Mouse (Mus musculus) liver, embryonic 14.5 days (tissue): ENCODE measurements at regions not wholly inside any gene's neighbourhood (a gene's known extent, or its start where the extent isn't known, plus 50 kb on each side); places are given as distances from the start of the nearest gene placed in this dataset.
"Not testable (repeated sequence)": the region's sequence is repeated elsewhere in the genome, so short reads cannot be mapped to it uniquely, and the experiment has no call there.

Source experiments
- ATAC-seq: fragments of 200-750 bp; cut with Nextera tagmentation; 2 replicates; pipeline ENCODE4 v1.8.0; 2017; ENCODE audit warnings: moderate number of reproducible peaks, mild to moderate bottlenecking, moderate library complexity; ENCODE audit not compliant: insufficient read depth
- DNase-seq, 3 experiments: peaks; one replicate each; pipeline ENCODE4 v3.0.0-alpha.2; 2012 to 2013; ENCODE audit warnings: low read depth in 3 of 3, low spot score in 3 of 3
- H3K27ac ChIP-seq: fragments of 300-500 bp; sonication (generic); 2 replicates; pipeline ENCODE4 v1.5.1; 2014; ENCODE audit warnings: moderate library complexity, mild to moderate bottlenecking, control low read depth, inconsistent platforms
- H3K27me3 ChIP-seq: fragments of 300-500 bp; sonication (generic); 2 replicates; pipeline ENCODE4 v1.6.1; 2014; ENCODE audit warnings: mild to moderate bottlenecking, low read length, moderate library complexity; ENCODE audit not compliant: control insufficient read depth, insufficient read depth
- H3K36me3 ChIP-seq: fragments of 300-500 bp; sonication (generic); replicated peaks from 2 replicates; pipeline ENCODE4 v1.6.1; 2014; ENCODE audit warnings: low read depth; ENCODE audit not compliant: control insufficient read depth, insufficient read depth
- H3K4me1 ChIP-seq, 2 experiments: fragments of 200-500 bp in 1 of 2; fragments of 300-500 bp in 1 of 2; sonication (generic) in 1 of 2; replicated peaks; 2 replicates each; pipeline ENCODE4 v1.6.1; 2012 to 2014; ENCODE audit warnings: antibody characterized with exemption in 1 of 2, inconsistent platforms in 1 of 2, low read length in 1 of 2; ENCODE audit not compliant: control insufficient read depth in 2 of 2, insufficient read depth in 2 of 2
- H3K4me2 ChIP-seq: fragments of 300-500 bp; sonication (generic); 2 replicates; pipeline ENCODE4 v1.6.1; 2014; ENCODE audit warnings: low read depth, mild to moderate bottlenecking, control low read depth, moderate library complexity
- H3K4me3 ChIP-seq, 2 experiments: fragments of 200-500 bp in 1 of 2; fragments of 300-500 bp in 1 of 2; sonication (generic) in 1 of 2; 2 replicates each; pipeline ENCODE4 v1.5.1; 2012 to 2014; ENCODE audit warnings: low read depth in 2 of 2, low read length in 2 of 2, mild to moderate bottlenecking in 2 of 2, control low read depth in 1 of 2, inconsistent platforms in 1 of 2, moderate library complexity in 1 of 2; ENCODE audit not compliant: insufficient read depth in 1 of 2
- H3K9ac ChIP-seq: fragments of 300-500 bp; sonication (generic); replicated peaks from 2 replicates; pipeline ENCODE4 v1.6.1; 2014; ENCODE audit warnings: mild to moderate bottlenecking, control low read depth, moderate library complexity
- H3K9me3 ChIP-seq: fragments of 300-500 bp; sonication (generic); 2 replicates; pipeline ENCODE4 v1.6.1; 2016; ENCODE audit warnings: low read length, mixed read lengths; ENCODE audit not compliant: control insufficient read depth
- CTCF ChIP-seq: IDR thresholded peaks from 2 replicates; pipeline ENCODE4 v1.5.1; 2016; ENCODE audit warnings: antibody characterized with exemption, low read depth, control low read depth
- EP300 ChIP-seq: IDR thresholded peaks from 2 replicates; pipeline ENCODE4 v1.6.1; 2016; ENCODE audit warnings: antibody characterized with exemption, low read depth
- WGBS: fragments of 180-500 bp; shearing (Covaris S2); extraction: QIAGEN DNeasy Blood & Tissue Kit; methylation state at CpG from one replicate; pipeline ENCODE4 v1.1.7; 2014; ENCODE audit not compliant: insufficient replicate concordance; 5-methylcytosine and 5-hydroxymethylcytosine counted together

DNA sequence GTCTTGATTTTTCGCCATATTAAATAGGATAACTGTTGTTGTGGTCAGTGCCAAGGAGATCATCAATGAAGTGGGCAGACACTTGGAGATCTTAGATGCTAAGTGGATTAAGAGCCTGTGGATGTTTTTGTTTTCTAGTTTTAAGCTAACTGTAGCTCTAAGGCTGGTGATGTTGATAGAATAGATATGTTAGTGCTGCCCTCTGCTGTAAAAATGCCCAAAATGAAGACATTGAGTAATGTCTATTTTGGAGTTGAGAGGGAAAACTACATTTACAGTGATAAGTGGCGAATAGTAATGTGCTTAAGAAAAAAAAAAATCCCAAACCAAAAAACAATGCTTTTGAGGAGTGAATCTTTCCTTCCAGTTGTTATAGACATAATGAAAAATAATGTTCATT is 1235.9 kb upstream of the Tacstd2 start:
- no peak for ATAC-seq
- H3K27me3 ChIP-seq, result no peaks in the 10 kb centered on the region
- H3K4me1 ChIP-seq, result no peaks in the 10 kb centered on the region
- no peak overlapping the region for H3K4me3 ChIP-seq
- H3K27ac ChIP-seq, result no peak overlapping the region
- TF ChIP-seq EP300 (no peak), CTCF (no peak)
- H3K9me3 ChIP-seq, result no peaks in the 10 kb centered on the region
- H3K9ac ChIP-seq, result no peak overlapping the region
- DNase-seq, result no peak
- H3K36me3 ChIP-seq, result no peaks in the 10 kb centered on the region
- no peak overlapping the region for H3K4me2 ChIP-seq
- 46% methylated on average over 2 of the region's 2 CpGs for WGBS

DNA sequence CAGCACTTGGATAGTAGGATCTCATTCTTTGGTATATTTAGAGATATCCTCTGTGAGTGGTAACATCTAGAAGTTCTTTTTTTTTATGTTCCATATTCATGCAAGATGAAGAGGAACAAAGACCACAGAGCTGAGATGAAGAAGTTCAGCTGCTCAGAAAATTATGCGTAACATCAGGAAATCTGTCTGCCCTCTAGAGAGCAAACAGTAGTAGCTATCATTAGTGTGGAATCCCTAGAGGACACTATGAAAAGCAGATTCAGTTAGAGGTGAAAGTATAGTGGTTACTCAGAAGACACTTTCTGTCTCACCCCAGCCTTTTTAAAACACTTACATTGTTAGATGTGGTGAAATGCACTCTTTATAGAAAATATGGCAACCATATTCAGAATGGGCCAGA is 1214.9 kb upstream of the Tacstd2 start:
- DNase-seq (no peak), ATAC-seq (no peak)
- H3K9ac ChIP-seq, result no peak overlapping the region
- no peaks in the 10 kb centered on the region for H3K36me3 ChIP-seq
- no peak overlapping the region for H3K4me3 ChIP-seq
- TF ChIP-seq CTCF (no peak), EP300 (no peak)
- H3K4me1 ChIP-seq, result no peaks in the 10 kb centered on the region
- H3K9me3 ChIP-seq, result no peaks in the 10 kb centered on the region
- no peak overlapping the region for H3K4me2 ChIP-seq
- 76% methylated on average over 1 of the region's 1 CpGs for WGBS
- no peak overlapping the region for H3K27ac ChIP-seq
- H3K27me3 ChIP-seq, result no peaks in the 10 kb centered on the region

DNA sequence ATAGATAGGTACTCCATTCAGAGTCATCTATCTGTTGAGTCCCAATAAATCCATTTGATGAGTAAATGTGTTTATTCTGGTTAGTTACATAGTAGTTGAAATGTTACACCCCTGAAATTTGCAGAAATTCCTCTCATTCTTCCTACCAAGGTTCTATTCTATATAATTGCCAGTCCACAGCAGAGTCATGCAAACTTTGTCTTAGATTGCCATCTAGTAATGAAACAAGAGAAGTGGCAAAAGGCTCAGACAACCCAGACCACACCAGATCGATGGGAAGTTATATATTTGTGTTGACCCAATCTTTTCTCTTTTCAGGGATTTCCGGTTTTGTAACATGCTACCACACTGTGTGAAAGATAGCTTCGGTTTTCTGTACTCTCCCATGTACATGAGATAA is 1214.1 kb upstream of the Tacstd2 start:
- ATAC-seq (no peak), DNase-seq (no peak)
- no peak overlapping the region for H3K27ac ChIP-seq
- no peaks in the 10 kb centered on the region for H3K4me1 ChIP-seq
- no peak overlapping the region for H3K4me3 ChIP-seq
- H3K9me3 ChIP-seq, result no peaks in the 10 kb centered on the region
- H3K4me2 ChIP-seq, result no peak overlapping the region
- TF ChIP-seq CTCF (no peak), EP300 (no peak)
- no peak overlapping the region for H3K9ac ChIP-seq
- H3K27me3 ChIP-seq, result no peaks in the 10 kb centered on the region
- 51% methylated on average over 3 of the region's 3 CpGs for WGBS
- no peaks in the 10 kb centered on the region for H3K36me3 ChIP-seq

DNA sequence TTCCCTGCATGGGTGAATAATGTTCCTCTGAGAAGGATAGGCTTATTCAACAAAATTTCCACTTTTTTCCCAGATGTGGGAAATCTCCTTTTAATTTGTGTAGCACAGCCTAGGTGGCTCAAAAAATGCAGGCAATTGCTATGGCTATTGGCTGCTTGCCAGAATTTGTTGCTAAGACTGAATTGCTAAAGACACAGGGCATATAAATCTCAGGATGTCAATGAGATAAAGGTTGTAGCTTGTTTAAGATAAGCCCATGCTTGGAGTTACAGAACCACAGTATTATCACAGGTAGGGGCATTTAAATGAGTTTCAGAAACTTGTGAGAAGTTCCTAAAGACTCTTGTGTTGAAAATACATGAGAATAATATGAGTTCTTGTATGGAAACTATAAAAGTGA is 1203.0 kb upstream of the Tacstd2 start:
- no peak for ATAC-seq
- Histone ChIP-seq H3K9ac (no peak overlapping the region), H3K4me2 (no peak overlapping the region), H3K27ac (no peak overlapping the region), H3K36me3 (no peaks in the 10 kb centered on the region), H3K4me3 (no peak overlapping the region), H3K4me1 (no peaks in the 10 kb centered on the region), H3K9me3 (no peaks in the 10 kb centered on the region), H3K27me3 (no peaks in the 10 kb centered on the region)
- no peak for TF ChIP-seq CTCF
- no peak for DNase-seq

DNA sequence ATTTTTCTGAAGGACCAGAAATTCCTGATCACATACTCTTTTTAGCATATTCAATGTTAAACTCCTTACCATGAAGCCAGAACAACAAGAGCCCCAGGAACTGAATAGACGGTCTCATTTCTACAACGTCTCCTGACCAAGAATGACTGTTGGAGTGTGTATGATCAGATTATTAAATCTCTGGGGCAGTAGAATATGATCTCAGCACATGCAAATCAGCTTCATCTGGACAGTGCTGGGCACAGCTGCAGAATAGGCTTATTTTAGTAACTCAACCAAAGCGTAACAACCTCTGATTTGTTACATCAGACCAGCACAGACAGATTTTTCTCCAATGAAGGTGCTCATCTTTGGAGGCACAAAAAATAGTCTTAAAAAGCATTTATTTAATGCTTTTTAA is 1201.1 kb upstream of the Tacstd2 start:
- DNase-seq, result no peak
- H3K4me2 ChIP-seq, result no peak overlapping the region
- H3K4me3 ChIP-seq, result no peak overlapping the region
- ATAC-seq, result no peak
- no peaks in the 10 kb centered on the region for H3K9me3 ChIP-seq
- no peaks in the 10 kb centered on the region for H3K36me3 ChIP-seq
- TF ChIP-seq CTCF, result no peak
- TF ChIP-seq EP300, result no peak
- H3K4me1 ChIP-seq, result no peaks in the 10 kb centered on the region
- H3K27me3 ChIP-seq, result no peaks in the 10 kb centered on the region
- H3K9ac ChIP-seq, result no peak overlapping the region
- H3K27ac ChIP-seq, result no peak overlapping the region
- 67% methylated on average over 3 of the region's 3 CpGs for WGBS

DNA sequence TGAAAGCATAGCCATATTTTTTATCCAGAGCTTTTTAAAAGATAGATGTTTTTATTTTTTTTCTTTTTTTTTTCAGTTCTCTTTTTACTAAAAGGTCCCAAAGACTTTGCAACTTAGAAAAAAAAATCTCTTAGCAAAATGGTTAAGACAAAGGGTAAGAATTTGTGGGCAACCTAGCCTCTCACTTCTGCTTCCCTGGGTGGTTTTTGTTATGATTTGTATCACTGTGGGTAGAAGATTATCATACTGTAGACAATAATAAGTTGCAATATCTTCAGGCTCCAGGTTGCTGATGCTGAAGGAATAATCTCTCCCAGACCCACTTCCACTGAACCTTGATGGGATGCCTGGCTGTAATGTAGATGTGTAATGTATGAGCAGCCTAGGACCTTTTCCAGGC is 1200.5 kb upstream of the Tacstd2 start:
- no peak overlapping the region for H3K4me2 ChIP-seq
- no peak for ATAC-seq
- no peaks in the 10 kb centered on the region for H3K36me3 ChIP-seq

DNA sequence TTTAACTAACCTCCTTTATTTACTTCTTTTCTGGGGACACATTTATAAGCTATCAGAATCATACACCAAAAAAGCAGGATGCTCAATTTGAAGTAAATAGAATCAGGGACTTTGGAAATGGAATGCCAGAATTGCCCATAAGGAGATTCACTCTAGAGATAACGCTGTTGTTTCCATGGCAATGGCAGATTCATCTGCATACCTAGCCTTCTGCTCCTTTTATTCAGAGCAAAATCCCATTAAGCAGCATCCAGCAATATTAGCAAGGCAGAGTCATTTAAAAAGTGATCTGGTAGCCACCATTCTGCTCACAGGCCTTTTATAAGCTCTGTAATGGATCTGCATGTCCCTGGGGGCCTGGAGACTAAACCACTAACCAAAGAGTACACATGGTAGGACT is 1175.5 kb upstream of the Tacstd2 start:
- H3K9me3 ChIP-seq, H3K27me3 ChIP-seq, H3K4me3 ChIP-seq, H3K4me2 ChIP-seq, H3K27ac ChIP-seq, DNase-seq, ATAC-seq, H3K4me1 ChIP-seq, H3K36me3 ChIP-seq, H3K9ac ChIP-seq: not testable (repeated sequence)
- WGBS, result 42% methylated on average over 1 of the region's 1 CpGs

More for the DNA sequence above, 1200.5 kb upstream of the Tacstd2 start:
- H3K9ac ChIP-seq, result no peak overlapping the region
- no peak for DNase-seq
- no peaks in the 10 kb centered on the region for H3K27me3 ChIP-seq
- no peaks in the 10 kb centered on the region for H3K9me3 ChIP-seq
- no peaks in the 10 kb centered on the region for H3K4me1 ChIP-seq
- H3K4me3 ChIP-seq, result no peak overlapping the region
- no peak overlapping the region for H3K27ac ChIP-seq
- TF ChIP-seq CTCF, result no peak
- TF ChIP-seq EP300, result no peak

DNA sequence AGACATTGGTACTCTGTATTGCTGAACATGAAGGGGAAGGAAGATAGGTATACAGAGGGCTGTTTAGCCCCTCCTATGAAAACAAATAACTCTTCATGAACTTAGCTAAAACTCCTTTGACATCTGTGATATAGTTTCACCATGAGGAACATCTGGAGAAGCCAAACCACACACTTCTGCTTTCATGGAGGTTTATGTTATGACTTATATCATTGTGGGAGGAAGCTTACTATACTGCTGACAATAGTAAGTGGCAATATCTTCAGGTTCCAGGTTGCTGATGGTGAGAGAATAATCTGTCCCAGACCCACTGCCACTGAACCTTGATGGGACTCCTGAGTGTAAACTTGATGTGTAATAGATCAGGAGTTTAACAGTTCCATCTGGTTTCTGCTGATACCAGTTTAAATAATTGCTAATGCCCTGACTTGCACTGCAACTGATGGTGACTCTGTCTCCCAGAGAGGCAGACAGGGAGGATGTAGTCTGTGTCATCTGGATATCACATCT is 1168.8 kb upstream of the Tacstd2 start:
- not testable (repeated sequence) for H3K36me3 ChIP-seq, H3K9ac ChIP-seq, H3K9me3 ChIP-seq, H3K4me3 ChIP-seq, H3K4me1 ChIP-seq, H3K27ac ChIP-seq, H3K27me3 ChIP-seq, H3K4me2 ChIP-seq, ATAC-seq, DNase-seq
